Comparison of ENCODE assay signal across 12 mouse cellular contexts in genomic region chr1:167384156-167384555, GRCm38 (mm10). TPM values are rescaled to one million over a fixed set of nuclear protein-coding genes. Genes with fewer than 3 reads are reported as not detected.
A peak's percentile ranks its signal among the peaks of the same experiment; 100 is the strongest.
DNase-seq lines count a peak whose midpoint lies in the region; ATAC-seq lines count a peak whose summit lies in the region.
"Had no signal": no experiment of that assay in that cellular context is flagged by ENCODE, and none has a peak within 500 bp of the region (broad histone marks: within the 10 kb centered on the region; RNA-seq: fewer than 3 reads in every experiment).

No protein-coding gene starts in this region.

- H3K36me3 ChIP-seq in heart, embryonic 15.5 days, result no peaks in the 10 kb centered on the region
- no peaks in the 10 kb centered on the region for H3K36me3 ChIP-seq in intestine, embryonic 15.5 days

- 0 out of 2 replicates have a peak, but pooled peaks have one; percentile 25 for ATAC-seq in heart, embryonic 15.5 days (replicated peaks; ENCODE audit: insufficient number of reproducible peaks, insufficient read depth, low FRiP score, low read depth)
- ATAC-seq in intestine, embryonic 15.5 days, result peak; percentile 88
- ATAC-seq: forebrain, embryonic 13.5 days had no signal

- intact Hi-C loops in heart, postnatal 10 days (cut with DNase I), result no loop called here
- intact Hi-C loops in left cerebral cortex, postnatal 4 days (cut with DNase I), result no loop called here

- no peak overlapping the region for H3K4me3 ChIP-seq in heart, embryonic 15.5 days
- H3K4me3 ChIP-seq in intestine, embryonic 15.5 days (replicated peaks), result no peak overlapping the region
- H3K4me3 ChIP-seq: forebrain, embryonic 13.5 days had no signal

- no peak for DNase-seq in heart, postnatal 10 days
- peak; percentile 78 for DNase-seq in c-Kit-negative CD71-positive TER-119-positive erythroid progenitor cells, embryonic 14.5 days (ENCODE audit: low read depth, low spot score)
- DNase-seq in spleen, postnatal 14 days (ENCODE audit: low spot score in 2 of 2), result peak; percentile 37 to 48
- DNase-seq in cerebellum, adult 8-10 months, result no peak
- DNase-seq in left cerebral cortex, postnatal 4 days, result no peak
- DNase-seq: cerebellum, postnatal 14 days; lung, postnatal 36 days; retina, postnatal 1 day had no signal

- H3K4me1 ChIP-seq in heart, embryonic 15.5 days (replicated peaks), result peaks cover 6% of the 10 kb centered on the region
- H3K4me1 ChIP-seq in intestine, embryonic 15.5 days (replicated peaks), result peaks cover 11% of the 10 kb centered on the region

- no peak overlapping the region for H3K27ac ChIP-seq in heart, embryonic 15.5 days
- peak overlapping the region; percentile 71 for H3K27ac ChIP-seq in intestine, embryonic 15.5 days
- H3K27ac ChIP-seq: forebrain, embryonic 13.5 days; kidney, postnatal 0 days had no signal

- no peak overlapping the region for H3K9ac ChIP-seq in heart, embryonic 15.5 days
- no peak overlapping the region for H3K9ac ChIP-seq in intestine, embryonic 15.5 days
- H3K9ac ChIP-seq: forebrain, embryonic 13.5 days had no signal

- no peaks in the 10 kb centered on the region for H3K9me3 ChIP-seq in heart, embryonic 15.5 days (replicated peaks)
- no peaks in the 10 kb centered on the region for H3K9me3 ChIP-seq in intestine, embryonic 15.5 days
- H3K9me3 ChIP-seq: forebrain, embryonic 13.5 days had no signal

- no peak overlapping the region for H3K4me2 ChIP-seq in heart, embryonic 15.5 days
- H3K4me2 ChIP-seq in intestine, embryonic 15.5 days (replicated peaks), result no peak overlapping the region
- H3K4me2 ChIP-seq: forebrain, embryonic 13.5 days had no signal

- no peaks in the 10 kb centered on the region for H3K27me3 ChIP-seq in heart, embryonic 15.5 days
- H3K27me3 ChIP-seq in intestine, embryonic 15.5 days (replicated peaks), result no peaks in the 10 kb centered on the region
- H3K27me3 ChIP-seq: forebrain, embryonic 13.5 days had no signal

- whole genome bisulfite sequencing in heart, embryonic 15.5 days, result 54% methylated on average over 3 of the region's 3 CpGs
- 40% methylated on average over 3 of the region's 3 CpGs for WGBS in intestine, embryonic 15.5 days

RNA-seq across cellular contexts. Expression of gene Mgst3, which starts 9.5 kb away (rescaled TPM):
- 145 and 154 TPM in 2 replicates for polyA plus RNA-seq in heart, embryonic 15.5 days (2015; fragmentation: Nextera tagmentation; extraction: Ambion mirVana)
- total RNA-seq in heart, postnatal 10 days (2021), result 100 to 1,000 TPM; 191 to 207 TPM
- 247 and 298 TPM in 2 replicates for polyA plus RNA-seq in intestine, embryonic 15.5 days (2015; fragmentation: Nextera tagmentation; extraction: Ambion mirVana)
- 100 to 1,000 TPM; 119 to 121 TPM for total RNA-seq in left cerebral cortex, postnatal 4 days (2021)

RNA-seq across cellular contexts. Expression of gene Aldh9a1, which starts 34.4 kb away (rescaled TPM):
- 25.3 and 35.4 TPM in 2 replicates for polyA plus RNA-seq in heart, embryonic 15.5 days (2015; fragmentation: Nextera tagmentation; extraction: Ambion mirVana)
- 10 to 100 TPM; 29.1 to 34.2 TPM for total RNA-seq in heart, postnatal 10 days (2021)
- 133 and 156 TPM in 2 replicates for polyA plus RNA-seq in intestine, embryonic 15.5 days (2015; fragmentation: Nextera tagmentation; extraction: Ambion mirVana)
- 10 to 100 TPM; 36.0 to 40.7 TPM for total RNA-seq in left cerebral cortex, postnatal 4 days (2021)

Comparison
In these comparisons a context has a peak if more than half of its experiments do, and no peak if none do; other contexts are left out.
1. DNase-seq: peak in c-Kit-negative CD71-positive TER-119-positive erythroid progenitor cells, embryonic 14.5 days (single experiment) and spleen, postnatal 14 days (2 of 2); none in heart, postnatal 10 days (0 of 2), cerebellum, adult 8-10 months (single experiment) and left cerebral cortex, postnatal 4 days (single experiment).